Mouse (Mus musculus) common myeloid progenitor, adult 5-6 weeks (primary cell): ENCODE results near the gene Gm20708. TPM values are rescaled to one million over a fixed set of nuclear protein-coding genes. Genes with fewer than 3 reads are reported as not detected.

Source experiments
- ATAC-seq: replicated peaks from 2 replicates; pipeline ENCODE4 v1.8.0; 2016; ENCODE audit warnings: low read depth, mild to moderate bottlenecking, moderate TSS enrichment, inconsistent platforms; ENCODE audit not compliant: poor library complexity, severe bottlenecking
- total RNA-seq: library from RNA; stranded (forward); fragments of 200-1000, 187-1606 nt; gene quantifications from 2 replicates; pipeline ENCODE4 v1.2.3, GENCODE M21; 2017

Gene Gm20708
- total RNA-seq, 1 experiment from 2014 or later = 3.1 TPM

GRCm38 (mm10) chr11:117882208-117882607 lies 72.7 kb downstream of the Gm20708 start:
- no peak for ATAC-seq

- 0 out of 2 replicates have a peak, but pooled peaks have one; percentile 26 for ATAC-seq
Measured at GRCm38 (mm10) chr11:117886000-117886399, 76.5 kb downstream of the Gm20708 start.

GRCm38 (mm10) chr11:117888168-117888852 lies 78.8 kb downstream of the Gm20708 start:
- ATAC-seq = no peak

GRCm38 (mm10) chr11:117888853-117889822 lies 79.7 kb downstream of the Gm20708 start:
- ATAC-seq = no peak

Other genes starting within 250 kb of the Gm20708 start
- 17.7 and 22.4 TPM in 2 replicates for gene Tnrc6c, start 155.4 kb upstream of the Gm20708 start, total RNA-seq
- 1.6 and 8.4 TPM in 2 replicates for gene Tmc8, start 27.6 kb upstream of the Gm20708 start, total RNA-seq
- 11.4 and 40.7 TPM in 2 replicates for gene Tmc6, start 27.5 kb upstream of the Gm20708 start, total RNA-seq
- gene 6030468B19Rik, start 12.0 kb upstream of the Gm20708 start, total RNA-seq = 0.69 TPM in 1 of 2 replicates, not detected in the other
- gene Syngr2, start within 50 bp of the Gm20708 start, total RNA-seq = 93.0 and 96.3 TPM in 2 replicates
- gene Afmid, start 16.3 kb downstream of the Gm20708 start, total RNA-seq = 0.27 TPM in 1 of 2 replicates, not detected in the other
- gene Tk1, start 16.4 kb downstream of the Gm20708 start, total RNA-seq = 61.6 and 75.3 TPM in 2 replicates
- gene Birc5, start 39.6 kb downstream of the Gm20708 start, total RNA-seq = 192 and 193 TPM in 2 replicates
- not detected in 2 replicates for gene Tmem235, start 51.1 kb downstream of the Gm20708 start, total RNA-seq
- gene Tha1, start 63.8 kb downstream of the Gm20708 start, total RNA-seq = 5.4 and 6.0 TPM in 2 replicates
- gene Socs3, start 160.4 kb downstream of the Gm20708 start, total RNA-seq = 8.3 and 10.4 TPM in 2 replicates
- gene Pgs1, start 176.6 kb downstream of the Gm20708 start, total RNA-seq = 6.8 and 11.7 TPM in 2 replicates